Mouse (Mus musculus) midbrain, embryonic 16.5 days (tissue): Measurements from ENCODE around the gene Tfap2a. TPM values are rescaled to one million over a fixed set of nuclear protein-coding genes. Genes with fewer than 3 reads are reported as not detected.

Source experiments
- ATAC-seq: fragments of 200-750 bp; cut with Nextera tagmentation; 2 replicates; pipeline ENCODE4 v1.8.0; 2017; ENCODE audit warnings: moderate TSS enrichment
- H3K27ac ChIP-seq: fragments of 300-500 bp; sonication (generic); 2 replicates; pipeline ENCODE4 v1.5.1; 2014; ENCODE audit warnings: mild to moderate bottlenecking, low read length, mixed read lengths
- H3K27me3 ChIP-seq: fragments of 300-500 bp; sonication (generic); 2 replicates; pipeline ENCODE4 v1.6.1; 2014; ENCODE audit warnings: low read depth, low read length, mixed read lengths; ENCODE audit not compliant: control insufficient read depth, insufficient read depth
- H3K36me3 ChIP-seq: fragments of 300-500 bp; sonication (generic); 2 replicates; pipeline ENCODE4 v1.6.1; 2014; ENCODE audit warnings: mild to moderate bottlenecking, low read length, moderate library complexity, mixed read lengths; ENCODE audit not compliant: control insufficient read depth, insufficient read depth
- H3K4me1 ChIP-seq: fragments of 300-500 bp; sonication (generic); 2 replicates; pipeline ENCODE4 v1.6.1; 2014; ENCODE audit warnings: mild to moderate bottlenecking, low read length, mixed read lengths; ENCODE audit not compliant: control insufficient read depth, insufficient read depth
- H3K4me2 ChIP-seq: fragments of 300-500 bp; sonication (generic); 2 replicates; pipeline ENCODE4 v1.6.1; 2014; ENCODE audit warnings: mild to moderate bottlenecking, low read length, mixed read lengths
- H3K4me3 ChIP-seq: fragments of 300-500 bp; sonication (generic); 2 replicates; pipeline ENCODE4 v1.5.1; 2014; ENCODE audit warnings: low read depth, mild to moderate bottlenecking, low read length, moderate library complexity, mixed read lengths
- H3K9ac ChIP-seq: fragments of 300-500 bp; sonication (generic); 2 replicates; pipeline ENCODE4 v1.6.1; 2014; ENCODE audit warnings: low read depth, low read length, mixed read lengths
- H3K9me3 ChIP-seq: fragments of 300-500 bp; sonication (generic); replicated peaks from 2 replicates; pipeline ENCODE4 v1.6.1; 2014; ENCODE audit warnings: mild to moderate bottlenecking, low read length, mixed read lengths; ENCODE audit not compliant: control insufficient read depth, poor library complexity, severe bottlenecking
- WGBS: fragments of 180-500 bp; shearing (Covaris S2); extraction: QIAGEN DNeasy Blood & Tissue Kit; methylation state at CpG from one replicate; pipeline ENCODE4 v1.1.7; 2014; 5-methylcytosine and 5-hydroxymethylcytosine counted together
- polyA plus RNA-seq: library from polyadenylated mRNA; unstranded; fragments of >200 nt; fragmentation: Nextera tagmentation; extraction: Ambion mirVana; gene quantifications from 2 replicates; pipeline ENCODE4 v1.2.1, GENCODE M21; 2015

Gene Tfap2a
- 2.3 and 2.8 TPM in 2 replicates for polyA plus RNA-seq

- no peak within 1 kb of the TSS for H3K27ac ChIP-seq
- H3K4me3 ChIP-seq, result peak within 1 kb of the TSS; percentile 16
- H3K4me2 ChIP-seq, result peak within 1 kb of the TSS; percentile 35; the same call in 1 of the 2 replicates
- H3K4me1 ChIP-seq, result peaks cover 17% of the 10 kb centered on the region
- H3K36me3 ChIP-seq, result no peaks in the 10 kb centered on the region
- no peak within 1 kb of the TSS for H3K9ac ChIP-seq
- H3K9me3 ChIP-seq, result no peaks in the 10 kb centered on the region
- 0 out of 2 replicates have a peak, but pooled peaks have one; percentile 29 for ATAC-seq
- under 1% methylated on average over 29 of the region's 30 CpGs for WGBS
- peaks cover 78% of the 10 kb centered on the region for H3K27me3 ChIP-seq
Measured at GRCm38 (mm10) chr13:40738196-40738880, at the start of gene Tfap2a. Tfap2a (minus strand) TSS chr13:40738376.

- Histone ChIP-seq H3K27ac (no peak overlapping the region), H3K4me1 (no peaks in the 10 kb centered on the region), H3K4me2 (no peak overlapping the region), H3K4me3 (no peak overlapping the region), H3K9ac (no peak overlapping the region), H3K9me3 (peaks cover 2% of the 10 kb centered on the region; the same call in 1 of the 2 replicates), H3K27me3 (no peaks in the 10 kb centered on the region), H3K36me3 (no peaks in the 10 kb centered on the region)
- 55% methylated on average over 8 of the region's 8 CpGs for WGBS
- peak; percentile 56; the same call in 1 of the 2 replicates for ATAC-seq
Measured at GRCm38 (mm10) chr13:40784202-40784771, 46.1 kb upstream of the Tfap2a start.

GRCm38 (mm10) chr13:40757995-40758394 is 19.8 kb upstream of the Tfap2a start:
- no peak for ATAC-seq
- H3K9me3 ChIP-seq, result no peaks in the 10 kb centered on the region
- no peak overlapping the region for H3K9ac ChIP-seq
- H3K27ac ChIP-seq, result no peak overlapping the region
- no peaks in the 10 kb centered on the region for H3K36me3 ChIP-seq
- no peaks in the 10 kb centered on the region for H3K4me1 ChIP-seq
- no peak overlapping the region for H3K4me3 ChIP-seq
- no peak overlapping the region for H3K4me2 ChIP-seq
- no peaks in the 10 kb centered on the region for H3K27me3 ChIP-seq

GRCm38 (mm10) chr13:40756356-40756755 is 18.2 kb upstream of the Tfap2a start:
- Histone ChIP-seq H3K27ac (no peak overlapping the region), H3K4me3 (no peak overlapping the region), H3K9ac (no peak overlapping the region), H3K4me2 (no peak overlapping the region), H3K9me3 (no peaks in the 10 kb centered on the region), H3K27me3 (no peaks in the 10 kb centered on the region), H3K4me1 (no peaks in the 10 kb centered on the region), H3K36me3 (no peaks in the 10 kb centered on the region)
- no peak for ATAC-seq
- 54% methylated on average over 7 of the region's 7 CpGs for WGBS

GRCm38 (mm10) chr13:40754091-40754490 is 15.9 kb upstream of the Tfap2a start:
- no peak overlapping the region for H3K27ac ChIP-seq
- H3K4me2 ChIP-seq, result no peak overlapping the region
- no peak overlapping the region for H3K4me3 ChIP-seq
- no peaks in the 10 kb centered on the region for H3K36me3 ChIP-seq
- ATAC-seq, result no peak
- H3K9me3 ChIP-seq, result no peaks in the 10 kb centered on the region
- H3K9ac ChIP-seq, result no peak overlapping the region
- 96% methylated on average over 10 of the region's 10 CpGs for WGBS
- no peaks in the 10 kb centered on the region for H3K4me1 ChIP-seq
- H3K27me3 ChIP-seq, result peaks cover 4% of the 10 kb centered on the region; the same call in 1 of the 2 replicates

- ATAC-seq, result no peak
- Histone ChIP-seq H3K4me3 (no peak overlapping the region), H3K36me3 (no peaks in the 10 kb centered on the region), H3K4me1 (no peaks in the 10 kb centered on the region), H3K27me3 (peaks cover 14% of the 10 kb centered on the region), H3K9ac (no peak overlapping the region), H3K27ac (no peak overlapping the region), H3K4me2 (no peak overlapping the region), H3K9me3 (no peaks in the 10 kb centered on the region)
- WGBS, result 87% methylated on average over 10 of the region's 10 CpGs
Measured at GRCm38 (mm10) chr13:40751889-40752288, 13.7 kb upstream of the Tfap2a start.

GRCm38 (mm10) chr13:40749603-40749905 is 11.4 kb upstream of the Tfap2a start:
- 65% methylated on average over 9 of the region's 9 CpGs for whole genome bisulfite sequencing
- H3K27me3 ChIP-seq, result peaks cover 34% of the 10 kb centered on the region
- 0 out of 2 replicates have a peak, but pooled peaks cover 5% of the 10 kb centered on the region for H3K9me3 ChIP-seq
- H3K9ac ChIP-seq, result no peak overlapping the region
- ATAC-seq, result no peak
- H3K27ac ChIP-seq, result no peak overlapping the region
- no peaks in the 10 kb centered on the region for H3K36me3 ChIP-seq
- H3K4me3 ChIP-seq, result no peak overlapping the region
- no peaks in the 10 kb centered on the region for H3K4me1 ChIP-seq
- H3K4me2 ChIP-seq, result no peak overlapping the region

GRCm38 (mm10) chr13:40748785-40749602 is 10.8 kb upstream of the Tfap2a start:
- no peaks in the 10 kb centered on the region for H3K36me3 ChIP-seq
- H3K9me3 ChIP-seq, result 0 out of 2 replicates have a peak, but pooled peaks cover 5% of the 10 kb centered on the region
- H3K4me3 ChIP-seq, result no peak overlapping the region
- peaks cover 39% of the 10 kb centered on the region for H3K27me3 ChIP-seq
- 17% methylated on average over 17 of the region's 19 CpGs for WGBS
- H3K27ac ChIP-seq, result no peak overlapping the region
- peak overlapping the region; percentile 29 for H3K4me2 ChIP-seq
- no peak for ATAC-seq
- H3K4me1 ChIP-seq, result no peaks in the 10 kb centered on the region
- no peak overlapping the region for H3K9ac ChIP-seq
